Mouse (Mus musculus): ENCODE results near the gene Gadd45a. TPM values are rescaled to one million over a fixed set of nuclear protein-coding genes. Genes with fewer than 3 reads are reported as not detected.

Gene Gadd45a
- 1 to 10 TPM; 4.8 to 5.5 TPM for total RNA-seq (2021)

DNA sequence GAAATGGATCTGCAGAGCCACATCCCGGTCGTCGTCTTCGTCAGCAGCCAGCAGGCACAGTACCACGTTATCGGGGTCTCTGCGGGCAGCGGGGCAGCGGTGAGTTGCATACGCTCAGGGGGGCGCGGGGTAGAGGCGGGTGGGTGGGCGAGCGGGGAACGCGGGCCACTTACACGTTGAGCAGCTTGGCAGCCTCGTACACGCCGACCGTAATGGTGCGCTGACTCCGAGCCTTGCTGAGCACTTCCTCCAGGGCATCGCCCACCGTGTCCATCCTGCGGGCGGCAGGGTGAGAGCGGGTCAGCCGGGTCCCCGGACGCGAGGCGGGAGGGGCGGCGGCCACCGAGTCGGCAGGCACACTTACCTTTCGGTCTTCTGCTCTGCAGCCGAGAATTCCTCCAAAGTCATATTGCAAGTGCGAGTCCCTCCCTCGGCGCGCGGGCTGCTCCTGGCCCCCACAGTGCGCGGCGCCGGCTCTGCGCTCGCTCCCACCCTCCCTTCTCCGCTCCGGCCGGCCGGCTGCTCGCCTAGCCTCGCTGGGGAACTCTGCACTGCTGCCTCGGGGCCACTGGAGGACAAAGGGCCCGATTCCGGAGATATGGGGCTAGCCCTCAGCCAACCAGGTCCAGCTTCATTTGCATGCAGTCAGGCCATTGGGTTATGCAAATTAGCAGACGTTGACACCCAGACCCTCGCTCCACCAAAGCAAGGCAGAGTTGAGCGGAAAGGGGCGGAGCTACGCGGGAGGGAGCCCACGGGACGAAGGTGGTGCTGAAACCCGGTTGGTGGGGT lies at the start of gene Gadd45a:
Gene Gadd45a (minus strand): TSS at position 621 of the 792 bp plus-strand sequence.
- DNase-seq (ENCODE audit: extremely low spot score in 1 of 2, low spot score in 2 of 2) = peak; percentile 88 to 95
- intact Hi-C loops (cut with DNase I) = loop anchor here (2.0 to 5.0 kb wide), 3 partner anchors 100 to 140 kb away; partner anchors contain the start of gene Gng12

GRCm38 (mm10) chr6:67085850-67086437 lies 48.7 kb upstream of the Gadd45a start:
- intact Hi-C loops (cut with DNase I) = no loop called here
- DNase-seq (ENCODE audit: extremely low spot score in 1 of 2, low spot score in 2 of 2) = no peak

- no peak for DNase-seq (ENCODE audit: extremely low spot score in 1 of 2, low spot score in 2 of 2)
- intact Hi-C loops (cut with DNase I) = no loop called here
Measured at GRCm38 (mm10) chr6:67084465-67084864, 47.2 kb upstream of the Gadd45a start.

GRCm38 (mm10) chr6:67081141-67081540 lies 43.9 kb upstream of the Gadd45a start:
- intact Hi-C loops (cut with DNase I) = no loop called here

DNA sequence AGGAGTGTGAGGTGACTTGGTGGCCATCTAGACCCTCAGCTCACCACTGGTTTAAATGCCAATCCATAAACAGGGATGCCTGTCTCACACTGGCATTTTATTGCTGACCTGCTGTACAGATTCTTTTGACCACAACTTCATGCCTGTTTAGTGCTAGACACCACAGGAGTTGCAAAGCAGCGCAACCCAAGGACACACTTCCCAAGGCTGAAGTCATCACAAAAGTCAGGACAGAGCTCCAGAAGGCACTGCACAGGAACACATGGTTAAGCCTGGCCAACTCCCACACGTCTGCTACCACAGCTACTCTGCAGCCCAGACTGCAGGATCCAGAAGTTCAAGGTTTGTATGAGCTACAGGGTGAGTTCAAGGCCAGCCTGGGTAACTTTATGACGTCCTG lies 40.8 kb upstream of the Gadd45a start:
- no peak for DNase-seq (ENCODE audit: extremely low spot score in 1 of 2, low spot score in 2 of 2)
- intact Hi-C loops (cut with DNase I) = no loop called here

More at GRCm38 (mm10) chr6:67081141-67081540, 43.9 kb upstream of the Gadd45a start:
- DNase-seq (ENCODE audit: extremely low spot score in 1 of 2, low spot score in 2 of 2) = no peak

DNA sequence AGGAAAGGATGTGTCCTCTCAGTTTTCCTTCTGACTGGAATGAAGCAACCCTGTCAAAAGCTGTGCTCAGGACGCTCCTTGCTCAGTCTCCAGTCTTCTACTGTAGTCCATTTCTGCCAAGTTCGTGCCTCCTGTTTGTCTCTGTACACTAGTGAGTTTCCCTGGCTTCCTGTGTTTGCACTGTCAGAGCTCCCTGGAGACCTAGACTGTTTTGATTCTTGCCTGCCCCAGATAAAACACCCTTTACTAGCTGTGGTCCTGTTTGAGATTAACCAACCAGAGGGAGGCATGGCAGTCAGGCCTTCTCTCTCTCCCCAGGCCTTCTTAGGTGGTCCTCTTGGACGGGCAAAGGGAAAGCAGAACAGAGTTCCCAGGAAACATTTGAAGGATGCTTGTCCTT lies 40.2 kb upstream of the Gadd45a start:
- DNase-seq (ENCODE audit: extremely low spot score in 1 of 2, low spot score in 2 of 2) = peak in 1 of 2 experiments; percentile 49
- intact Hi-C loops (cut with DNase I) = no loop called here

DNA sequence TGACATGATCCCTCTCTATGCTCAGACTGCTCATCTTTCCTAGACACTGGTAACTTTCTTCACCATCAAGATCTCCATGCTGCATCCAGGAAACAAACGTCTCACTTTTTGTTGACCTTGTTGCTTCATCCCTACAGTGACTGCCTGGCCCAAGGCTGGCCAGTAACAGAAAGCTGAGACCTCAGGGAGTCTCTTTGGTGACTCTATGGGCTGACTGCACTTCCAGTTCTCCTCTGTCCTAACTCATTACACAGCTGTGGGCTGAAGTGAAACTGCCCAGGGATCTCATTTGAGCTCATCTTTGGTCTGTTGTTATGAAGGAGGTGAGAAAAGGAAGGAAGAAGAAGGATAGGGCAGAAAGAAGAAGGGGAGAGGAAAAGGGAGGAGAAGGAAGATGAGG lies 39.1 kb upstream of the Gadd45a start:
- DNase-seq (ENCODE audit: extremely low spot score in 1 of 2, low spot score in 2 of 2) = no peak
- intact Hi-C loops (cut with DNase I) = no loop called here

DNA sequence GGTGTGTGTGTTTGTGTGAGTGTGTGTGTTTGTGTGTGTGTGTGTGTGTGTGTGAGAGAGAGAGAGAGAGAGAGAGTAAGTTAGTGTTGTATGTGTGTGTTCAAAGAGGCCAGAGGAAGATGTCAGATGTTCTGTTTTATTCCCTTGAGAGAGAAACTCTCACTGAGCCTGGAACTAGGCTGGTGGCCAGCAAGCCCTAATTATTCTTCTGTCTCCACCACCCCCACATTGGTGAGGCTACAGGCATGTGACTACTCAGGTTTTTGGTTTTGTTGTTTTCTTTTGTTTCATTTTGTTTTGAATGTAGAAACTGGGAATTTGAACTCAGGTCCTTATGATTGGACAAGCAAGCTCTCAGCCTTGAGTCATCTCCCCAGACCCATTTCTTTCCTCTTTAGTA lies 37.6 kb upstream of the Gadd45a start:
- intact Hi-C loops (cut with DNase I) = no loop called here
- DNase-seq (ENCODE audit: extremely low spot score in 1 of 2, low spot score in 2 of 2) = no peak

- intact Hi-C loops (cut with DNase I) = no loop called here
- DNase-seq (ENCODE audit: extremely low spot score in 1 of 2, low spot score in 2 of 2) = no peak
Measured at GRCm38 (mm10) chr6:67073929-67074328, 36.7 kb upstream of the Gadd45a start.

DNA sequence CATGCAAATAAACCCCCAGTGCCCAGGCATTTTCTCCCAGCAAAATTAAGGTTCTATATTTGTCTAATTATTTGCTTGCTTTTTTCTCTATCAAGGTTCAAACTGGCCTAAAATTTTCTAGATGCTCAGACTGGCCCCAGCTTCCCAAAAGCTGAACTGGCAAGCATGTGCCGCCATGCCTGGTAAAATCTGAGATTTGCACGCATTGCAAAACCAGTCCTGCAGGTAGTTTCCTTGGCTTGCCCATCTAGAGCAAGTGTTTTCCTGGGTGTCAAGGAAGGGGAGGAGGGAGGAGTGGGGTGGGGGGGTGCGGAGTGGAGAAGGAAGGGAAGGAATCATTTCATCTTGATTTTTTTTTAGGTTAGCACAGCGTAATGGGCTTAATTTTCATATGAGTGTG lies 36.2 kb upstream of the Gadd45a start:
- DNase-seq (ENCODE audit: extremely low spot score in 1 of 2, low spot score in 2 of 2) = no peak
- intact Hi-C loops (cut with DNase I) = no loop called here

DNA sequence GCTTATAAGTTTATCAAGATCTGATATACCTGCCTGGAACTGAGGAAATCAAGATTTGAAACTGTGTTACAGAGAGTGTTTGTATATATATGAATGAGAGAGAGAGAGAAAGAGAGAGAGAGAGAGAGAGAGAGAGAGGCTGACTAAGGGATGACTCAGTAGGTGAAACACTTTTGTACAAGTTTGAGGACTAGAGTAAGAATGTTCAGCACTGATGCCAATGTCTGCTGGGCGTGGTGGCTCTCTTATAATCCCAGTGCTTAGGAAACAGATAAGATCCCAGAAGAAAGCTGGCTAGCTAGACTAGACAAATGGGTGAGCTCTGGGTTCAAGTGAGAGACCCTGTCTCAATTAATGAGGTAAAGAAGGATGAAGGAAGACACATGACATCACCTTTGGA lies 34.4 kb upstream of the Gadd45a start:
- DNase-seq (ENCODE audit: extremely low spot score in 1 of 2, low spot score in 2 of 2) = no peak
- intact Hi-C loops (cut with DNase I) = no loop called here

DNA sequence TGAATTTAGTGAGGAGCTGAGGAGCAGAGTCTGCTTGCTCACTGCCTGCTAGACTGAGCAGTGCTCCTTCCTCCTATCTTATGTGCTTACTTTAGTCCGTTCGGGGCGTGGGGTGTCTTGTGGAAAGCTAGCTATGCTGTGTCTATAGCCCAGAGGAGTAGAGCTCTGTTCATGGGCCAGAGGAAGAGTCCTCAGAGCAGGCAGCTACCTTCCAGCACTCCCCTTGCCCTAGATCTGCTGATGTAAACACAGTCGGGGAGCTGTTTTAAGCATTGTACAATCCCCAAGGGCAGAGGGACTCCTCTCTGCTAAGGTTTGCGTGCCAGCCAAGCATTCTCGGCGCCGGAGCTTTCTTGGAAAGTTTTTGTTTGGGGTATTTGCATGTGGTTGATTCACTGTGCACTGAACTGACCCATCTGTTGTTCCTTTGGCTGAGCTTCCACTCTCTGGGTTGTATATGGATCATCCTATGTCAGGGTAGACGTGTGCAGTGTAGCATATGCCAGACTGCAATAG lies 32.6 kb upstream of the Gadd45a start:
- intact Hi-C loops (cut with DNase I) = no loop called here
- DNase-seq (ENCODE audit: extremely low spot score in 1 of 2, low spot score in 2 of 2) = no peak

GRCm38 (mm10) chr6:67069219-67069762 lies 32.0 kb upstream of the Gadd45a start:
- intact Hi-C loops (cut with DNase I) = no loop called here
- no peak for DNase-seq (ENCODE audit: extremely low spot score in 1 of 2, low spot score in 2 of 2)

DNA sequence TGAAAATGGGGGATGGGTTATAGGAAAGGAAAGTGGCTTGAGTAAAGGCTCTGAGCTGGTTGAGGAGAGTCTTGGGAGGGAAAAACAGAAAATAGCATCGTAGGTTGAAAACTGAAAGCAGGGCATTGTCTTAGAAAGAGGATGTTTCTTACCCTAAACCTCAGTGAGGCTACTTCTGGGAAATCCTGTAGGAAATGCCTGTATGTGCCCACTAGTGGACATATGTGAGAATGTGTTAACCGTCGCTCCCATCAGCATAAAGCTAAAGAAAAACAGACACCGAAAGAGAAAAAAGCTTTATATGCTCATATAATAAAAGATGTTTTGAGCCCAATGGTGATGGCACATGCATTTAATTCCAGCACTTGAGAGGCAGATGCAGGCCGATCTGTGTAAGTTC lies 22.8 kb upstream of the Gadd45a start:
- no peak for DNase-seq (ENCODE audit: extremely low spot score in 1 of 2, low spot score in 2 of 2)
- intact Hi-C loops (cut with DNase I) = no loop called here

DNA sequence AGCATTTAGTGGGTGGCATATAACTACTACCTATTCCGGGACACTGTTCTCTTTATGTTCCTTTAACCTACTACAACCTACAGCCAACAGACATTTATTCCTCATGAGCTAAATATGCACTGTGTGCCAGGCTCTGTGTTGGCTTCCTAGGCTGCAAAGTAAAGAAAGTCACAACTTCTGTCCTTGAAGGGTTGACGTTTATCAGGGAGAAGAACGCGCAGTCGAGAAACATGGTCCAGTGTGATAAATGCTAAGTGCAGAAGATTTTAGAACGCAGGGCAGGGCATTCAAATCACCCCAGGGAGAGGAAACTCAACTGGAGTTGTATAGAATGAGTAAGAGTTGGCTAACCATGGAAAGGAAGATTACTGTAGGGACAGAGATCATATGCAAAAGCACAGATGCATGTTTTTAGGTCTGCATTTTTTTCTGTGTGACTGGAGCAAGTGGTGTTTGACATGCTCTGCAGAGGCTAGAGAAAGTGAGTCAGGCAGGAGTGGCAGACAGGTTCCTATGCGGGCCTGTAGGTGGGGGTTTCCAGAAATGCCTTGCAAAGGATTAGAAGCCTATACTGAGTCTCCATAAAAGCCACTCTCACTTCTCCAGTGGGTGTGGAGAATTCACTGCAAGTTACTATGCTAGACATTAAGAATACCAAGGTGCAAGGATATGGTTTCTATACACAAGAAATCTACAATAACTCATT lies 20.9 kb upstream of the Gadd45a start:
- intact Hi-C loops (cut with DNase I) = no loop called here

GRCm38 (mm10) chr6:67057574-67057973 lies 20.3 kb upstream of the Gadd45a start:
- no peak for DNase-seq (ENCODE audit: extremely low spot score in 1 of 2, low spot score in 2 of 2)
- intact Hi-C loops (cut with DNase I) = no loop called here

More for the DNA sequence above, 20.9 kb upstream of the Gadd45a start:
- DNase-seq (ENCODE audit: extremely low spot score in 1 of 2, low spot score in 2 of 2) = no peak

- intact Hi-C loops (cut with DNase I) = no loop called here
- no peak for DNase-seq (ENCODE audit: extremely low spot score in 1 of 2, low spot score in 2 of 2)
Measured at GRCm38 (mm10) chr6:67056889-67057564, 19.8 kb upstream of the Gadd45a start.

GRCm38 (mm10) chr6:67056108-67056888 lies 19.0 kb upstream of the Gadd45a start:
- intact Hi-C loops (cut with DNase I) = no loop called here
- DNase-seq (ENCODE audit: extremely low spot score in 1 of 2, low spot score in 2 of 2) = no peak
